Mouse (Mus musculus): ENCODE measurements around the gene Arhgap8. TPM values are rescaled to one million over a fixed set of nuclear protein-coding genes. Genes with fewer than 3 reads are reported as not detected.

Arhgap8 gene
- polyA plus RNA-seq, 1 experiment = 6.3 TPM

DNA sequence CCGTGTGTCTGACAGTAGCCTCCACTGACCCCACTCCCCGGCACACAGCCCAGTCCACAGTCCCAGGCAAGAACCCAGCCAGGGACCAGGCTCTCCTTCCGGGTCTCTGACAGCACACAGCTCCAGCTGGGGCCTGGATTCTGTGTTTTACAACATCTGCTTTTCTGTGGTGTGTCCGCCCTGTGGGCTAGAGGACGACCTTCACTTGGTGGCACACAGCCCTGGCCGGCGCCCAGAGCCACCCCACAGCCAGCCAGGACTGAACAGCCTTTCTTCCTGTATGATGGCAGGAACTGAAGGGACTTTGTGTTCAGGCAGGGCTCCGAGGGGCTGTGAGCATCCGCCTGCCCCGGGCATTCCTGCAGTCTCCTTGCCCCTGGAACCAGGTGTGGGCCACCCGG lies 22.2 kb upstream of the Arhgap8 start:
- Histone ChIP-seq H3K27ac (ENCODE audit: insufficient read depth, low read depth, low read length) (no peak overlapping the region), H3K4me3 (ENCODE audit: low read depth, low read length) (no peak overlapping the region), H3K36me3 (ENCODE audit: control insufficient read depth, insufficient read depth, low read length) (peaks cover 50% of the 10 kb centered on the region), H3K4me1 (ENCODE audit: control insufficient read depth, insufficient read depth, insufficient read length, low read length) (peaks cover 3% of the 10 kb centered on the region; the same call in 1 of the 2 replicates), H3K27me3 (ENCODE audit: control insufficient read depth, insufficient read depth, low read length) (no peaks in the 10 kb centered on the region)
- TF ChIP-seq POLR2A (IDR thresholded peaks at IDR 0.05; ENCODE audit: low read depth, low read length) (no peak), CTCF (IDR thresholded peaks at IDR 0.05; ENCODE audit: extremely low read depth, insufficient read length, insufficient replicate concordance, low read depth, low read length) (no peak)
- WGBS = 42% methylated on average over 11 of the region's 11 CpGs

DNA sequence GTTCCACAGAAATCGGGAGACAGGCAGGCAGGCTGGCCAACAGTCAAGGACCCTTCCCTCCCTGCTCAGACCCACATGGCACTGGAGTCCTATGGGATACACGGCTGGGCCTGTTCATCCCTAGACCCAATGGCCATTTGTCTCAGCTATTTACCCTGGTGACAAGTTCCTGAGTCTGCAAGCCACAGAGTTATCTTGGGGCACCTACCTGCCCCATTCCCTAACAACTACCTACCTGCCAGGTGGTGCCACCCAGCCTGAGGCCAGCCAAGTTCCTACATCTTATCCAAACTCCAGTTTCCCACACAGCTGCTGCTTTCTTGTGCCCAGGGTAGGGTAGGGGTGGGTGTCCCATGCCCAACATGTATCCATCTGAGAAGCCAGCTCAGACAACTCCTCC lies 21.7 kb upstream of the Arhgap8 start:
- TF ChIP-seq POLR2A (IDR thresholded peaks at IDR 0.05; ENCODE audit: low read depth, low read length) (no peak), CTCF (IDR thresholded peaks at IDR 0.05; ENCODE audit: extremely low read depth, insufficient read length, insufficient replicate concordance, low read depth, low read length) (no peak)
- Histone ChIP-seq H3K4me3 (ENCODE audit: low read depth, low read length) (no peak overlapping the region), H3K36me3 (ENCODE audit: control insufficient read depth, insufficient read depth, low read length) (peaks cover 49% of the 10 kb centered on the region), H3K27me3 (ENCODE audit: control insufficient read depth, insufficient read depth, low read length) (no peaks in the 10 kb centered on the region), H3K4me1 (ENCODE audit: control insufficient read depth, insufficient read depth, insufficient read length, low read length) (peaks cover 3% of the 10 kb centered on the region; the same call in 1 of the 2 replicates), H3K27ac (ENCODE audit: insufficient read depth, low read depth, low read length) (no peak overlapping the region)
- 46% methylated on average over 2 of the region's 2 CpGs for WGBS

DNA sequence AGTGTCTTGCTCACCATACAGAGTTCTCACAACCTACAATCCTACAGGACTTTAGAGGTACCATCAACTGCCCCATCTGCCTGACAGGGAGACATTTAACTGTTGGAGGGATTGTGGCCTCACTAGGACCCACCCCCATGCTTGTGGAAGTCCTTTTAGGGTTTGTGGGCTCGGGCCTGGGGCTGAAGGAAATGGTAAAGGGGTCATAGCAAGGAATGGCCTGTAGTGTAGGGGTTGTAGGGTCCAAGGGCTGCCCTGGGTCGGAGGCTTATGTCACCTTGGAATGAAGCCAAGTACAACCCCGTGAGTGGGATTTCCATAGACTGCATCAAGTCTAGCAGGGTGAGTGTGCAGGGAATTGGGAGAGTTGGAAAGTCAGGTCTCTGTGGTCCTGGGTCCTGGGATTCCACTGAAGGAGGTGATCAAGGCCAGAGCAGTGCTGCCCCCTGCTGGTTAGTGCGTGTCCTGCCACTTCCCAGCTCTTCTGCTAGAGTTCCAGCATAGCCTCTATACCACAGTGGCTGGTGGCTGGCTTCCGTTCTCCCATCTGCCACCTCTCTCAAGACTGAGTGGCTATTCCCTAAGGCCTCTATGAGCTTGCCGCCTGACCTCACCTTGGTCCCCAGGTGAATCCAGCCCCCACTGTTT lies 19.6 kb upstream of the Arhgap8 start:
- 48% methylated on average over 6 of the region's 6 CpGs for WGBS
- Histone ChIP-seq H3K4me3 (ENCODE audit: low read depth, low read length) (no peak overlapping the region), H3K27ac (ENCODE audit: insufficient read depth, low read depth, low read length) (no peak overlapping the region), H3K36me3 (ENCODE audit: control insufficient read depth, insufficient read depth, low read length) (peaks cover 38% of the 10 kb centered on the region), H3K4me1 (ENCODE audit: control insufficient read depth, insufficient read depth, insufficient read length, low read length) (peaks cover 5% of the 10 kb centered on the region; the same call in 1 of the 2 replicates), H3K27me3 (ENCODE audit: control insufficient read depth, insufficient read depth, low read length) (no peaks in the 10 kb centered on the region)
- TF ChIP-seq CTCF (IDR thresholded peaks at IDR 0.05; ENCODE audit: extremely low read depth, insufficient read length, insufficient replicate concordance, low read depth, low read length) = peak; percentile 93
- TF ChIP-seq POLR2A (IDR thresholded peaks at IDR 0.05; ENCODE audit: low read depth, low read length) = no peak

DNA sequence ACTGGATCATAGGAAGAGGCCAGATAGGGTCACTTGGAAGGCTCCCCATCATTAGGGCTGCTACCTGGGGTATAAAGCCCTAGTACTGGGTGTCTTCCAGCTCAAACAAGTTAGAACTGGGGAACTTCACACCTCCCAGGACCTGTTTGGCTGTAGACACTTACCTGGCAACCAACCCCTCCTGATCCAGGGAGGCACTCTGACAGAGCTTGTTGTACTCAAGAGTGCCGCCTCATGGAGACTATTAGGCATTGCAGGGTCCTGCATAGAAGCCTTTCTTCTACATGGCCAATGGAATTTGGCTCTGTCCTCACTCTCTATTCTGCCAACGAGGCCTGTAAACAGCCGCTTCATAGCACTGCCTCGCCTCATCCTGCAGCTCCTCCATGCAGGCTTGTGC lies 17.9 kb upstream of the Arhgap8 start:
- peaks cover 25% of the 10 kb centered on the region for H3K36me3 ChIP-seq (ENCODE audit: control insufficient read depth, insufficient read depth, low read length)
- TF ChIP-seq CTCF (IDR thresholded peaks at IDR 0.05; ENCODE audit: extremely low read depth, insufficient read length, insufficient replicate concordance, low read depth, low read length) (peak; percentile 59; the same call in 1 of the 2 replicates), POLR2A (IDR thresholded peaks at IDR 0.05; ENCODE audit: low read depth, low read length) (no peak)
- 28% methylated on average over 4 of the region's 4 CpGs for WGBS

DNA sequence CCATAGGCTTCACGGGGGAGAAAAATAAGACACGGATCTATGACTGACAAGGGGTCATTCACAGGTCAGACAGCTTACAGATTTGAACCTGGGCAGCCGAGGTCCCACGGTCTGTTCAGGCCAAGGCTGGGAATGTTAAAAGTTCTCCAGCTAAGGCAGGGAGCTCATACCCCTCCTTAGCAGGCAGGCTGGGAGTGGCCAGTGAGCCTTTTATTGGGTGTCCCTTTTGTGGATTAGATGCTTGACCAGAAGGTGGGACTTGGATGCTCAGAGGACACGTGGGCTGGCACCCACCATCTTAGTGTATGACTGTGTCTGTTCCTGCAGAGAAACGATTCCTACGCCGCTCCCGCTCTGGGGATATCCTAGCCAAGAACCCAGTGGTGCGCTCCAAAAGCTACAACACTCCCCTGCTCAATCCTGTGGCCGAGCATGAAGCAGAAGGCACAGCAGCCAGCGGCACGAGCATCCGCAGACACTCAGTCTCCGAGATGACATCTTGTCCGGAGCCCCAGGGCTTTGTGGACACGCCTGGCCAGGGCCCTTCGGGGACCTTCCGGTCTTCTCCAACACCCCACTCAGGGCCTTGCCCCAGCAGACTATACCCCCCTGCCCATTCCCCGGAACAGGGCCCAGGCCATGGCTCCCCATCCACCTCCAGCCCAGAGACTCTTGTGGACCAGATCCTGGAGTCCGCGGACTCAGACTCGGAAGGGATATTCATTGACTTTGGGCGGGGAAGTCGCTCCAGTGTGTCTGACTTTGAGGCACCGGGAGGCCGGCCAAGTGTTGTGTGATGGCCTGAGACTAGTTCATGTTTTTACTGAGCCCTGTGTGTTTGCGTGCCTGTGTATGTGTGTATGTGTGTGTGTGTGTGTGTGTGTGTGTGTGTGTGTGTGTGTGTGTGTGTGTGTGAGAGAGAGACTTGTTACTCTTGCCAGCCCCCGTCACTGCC lies 17.2 kb upstream of the Arhgap8 start:
- H3K4me1 ChIP-seq (ENCODE audit: control insufficient read depth, insufficient read depth, insufficient read length, low read length) = peaks cover 22% of the 10 kb centered on the region
- peaks cover 22% of the 10 kb centered on the region for H3K36me3 ChIP-seq (ENCODE audit: control insufficient read depth, insufficient read depth, low read length)
- no peak overlapping the region for H3K4me3 ChIP-seq (ENCODE audit: low read depth, low read length)
- H3K27me3 ChIP-seq (ENCODE audit: control insufficient read depth, insufficient read depth, low read length) = no peaks in the 10 kb centered on the region
- H3K27ac ChIP-seq (ENCODE audit: insufficient read depth, low read depth, low read length) = no peak overlapping the region
- no peak for TF ChIP-seq POLR2A (IDR thresholded peaks at IDR 0.05; ENCODE audit: low read depth, low read length)
- no peak for TF ChIP-seq CTCF (IDR thresholded peaks at IDR 0.05; ENCODE audit: extremely low read depth, insufficient read length, insufficient replicate concordance, low read depth, low read length)
- 84% methylated on average over 29 of the region's 29 CpGs for WGBS

More for the DNA sequence above, 17.9 kb upstream of the Arhgap8 start:
- H3K27ac ChIP-seq (ENCODE audit: insufficient read depth, low read depth, low read length) = no peak overlapping the region
- H3K27me3 ChIP-seq (ENCODE audit: control insufficient read depth, insufficient read depth, low read length) = no peaks in the 10 kb centered on the region
- peaks cover 16% of the 10 kb centered on the region for H3K4me1 ChIP-seq (ENCODE audit: control insufficient read depth, insufficient read depth, insufficient read length, low read length)
- H3K4me3 ChIP-seq (ENCODE audit: low read depth, low read length) = no peak overlapping the region

DNA sequence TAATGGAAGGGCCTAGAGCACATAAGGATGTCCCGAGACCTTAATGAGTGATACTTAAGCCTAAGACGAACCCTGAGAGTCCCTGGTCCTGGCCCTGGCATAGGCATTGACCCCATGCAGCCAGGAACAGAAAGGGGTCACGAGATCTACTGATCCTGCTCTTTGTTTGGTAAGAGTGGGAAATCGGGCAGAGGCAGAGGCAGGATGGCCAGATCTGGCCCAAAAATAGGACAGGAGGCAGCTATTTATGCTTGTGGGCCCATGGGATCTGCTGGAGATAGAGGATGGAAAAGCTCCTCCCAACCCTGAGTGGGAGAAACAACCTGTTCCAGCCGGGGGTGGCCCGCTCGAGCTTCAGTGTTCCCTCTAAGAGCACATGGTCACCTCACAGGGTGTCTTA lies 15.9 kb upstream of the Arhgap8 start:
- H3K36me3 ChIP-seq (ENCODE audit: control insufficient read depth, insufficient read depth, low read length) = peaks cover 22% of the 10 kb centered on the region
- no peaks in the 10 kb centered on the region for H3K27me3 ChIP-seq (ENCODE audit: control insufficient read depth, insufficient read depth, low read length)
- WGBS = 81% methylated on average over 7 of the region's 7 CpGs
- no peak overlapping the region for H3K4me3 ChIP-seq (ENCODE audit: low read depth, low read length)
- H3K4me1 ChIP-seq (ENCODE audit: control insufficient read depth, insufficient read depth, insufficient read length, low read length) = peaks cover 22% of the 10 kb centered on the region; the same call in 1 of the 2 replicates
- TF ChIP-seq CTCF (IDR thresholded peaks at IDR 0.05; ENCODE audit: extremely low read depth, insufficient read length, insufficient replicate concordance, low read depth, low read length) (no peak), POLR2A (IDR thresholded peaks at IDR 0.05; ENCODE audit: low read depth, low read length) (no peak)
- no peak overlapping the region for H3K27ac ChIP-seq (ENCODE audit: insufficient read depth, low read depth, low read length)
